Mouse (Mus musculus) embryonic fibroblast, embryonic 13.5 days (primary cell): Measurements from ENCODE around the gene Thada.

Experiments used
- CTCF ChIP-seq: IDR thresholded peaks from 2 replicates; pipeline ENCODE4 v1.5.1; 2011; ENCODE audit warnings: mild to moderate bottlenecking, control low read depth, low read length, moderate library complexity, borderline replicate concordance; ENCODE audit not compliant: insufficient read depth
- POLR2A ChIP-seq: IDR thresholded peaks from 2 replicates; pipeline ENCODE4 v1.6.1; 2011; ENCODE audit warnings: low read depth, mild to moderate bottlenecking, control low read depth, low read length, moderate library complexity

GRCm38 (mm10) chr17:84231361-84231760, 234.6 kb downstream of the Thada start:
- TF ChIP-seq CTCF (no peak), POLR2A (no peak)
